Mouse (Mus musculus) T-helper 17 cell (primary cell): ENCODE measurements around the gene Aasdhppt.

Experiments used
- in situ Hi-C, 2 experiments: fragments of 300-600 bp; cut with MboI, MseI; formaldehyde crosslinking; loops; 1 replicate in 1 of 2; 2 replicates in 1 of 2; pipeline ENCODE4 v1.15.1; 2025; ENCODE audit warnings: high pct_unique_total_duplicates in 2 of 2

Aasdhppt gene

DNA sequence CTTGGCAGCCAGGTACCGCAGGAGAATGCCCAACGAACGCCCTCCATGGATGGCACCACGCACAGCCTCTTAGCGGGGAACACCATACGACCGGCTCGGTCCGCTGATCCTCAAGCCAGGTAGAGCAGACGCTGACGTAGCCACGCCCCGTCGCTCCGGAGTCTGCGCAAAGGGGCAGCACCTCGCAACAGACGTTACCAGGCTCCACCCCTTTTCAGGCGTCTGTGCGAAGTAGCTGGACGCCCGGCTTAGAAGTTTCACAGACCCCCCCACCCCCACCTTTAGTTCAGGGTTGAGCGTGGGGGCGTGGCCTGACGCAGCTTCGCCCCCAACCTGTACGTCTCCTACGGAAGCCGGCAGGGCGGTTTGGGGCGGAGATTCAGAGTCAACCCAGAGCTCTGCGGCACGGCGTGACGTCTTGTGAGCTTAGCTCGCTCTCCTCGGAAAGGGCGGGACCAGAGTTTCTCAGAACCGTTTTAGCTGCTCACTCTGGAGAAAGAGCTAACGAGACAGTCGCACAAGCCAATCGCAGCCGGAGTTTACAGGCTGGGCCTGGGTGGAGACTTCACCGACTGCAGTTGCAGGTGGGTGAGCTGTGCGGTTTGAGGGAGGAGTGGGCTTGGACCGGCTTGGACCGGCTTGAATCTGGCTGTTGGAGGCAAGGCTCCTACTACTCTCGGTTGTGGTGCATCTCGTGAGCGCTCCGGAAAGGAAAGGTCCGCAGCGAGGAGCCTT lies at the start of gene Aasdhppt, which contains the start of gene Kbtbd3:
TSS of gene Aasdhppt (minus strand) at position 121 of the 735 bp plus-strand sequence.
TSS of gene Kbtbd3 (plus strand) at position 483 of the 735 bp plus-strand sequence.
- in situ Hi-C loops, result loop anchor here (5.0 to 25.0 kb wide), 4 partner anchors 68 to 975 kb away; partner anchors contain the start of genes Alkbh8 (in 2 of the 2), Msantd4 (in 2 of the 2) and Cwf19l2 (in 1 of the 2)

DNA sequence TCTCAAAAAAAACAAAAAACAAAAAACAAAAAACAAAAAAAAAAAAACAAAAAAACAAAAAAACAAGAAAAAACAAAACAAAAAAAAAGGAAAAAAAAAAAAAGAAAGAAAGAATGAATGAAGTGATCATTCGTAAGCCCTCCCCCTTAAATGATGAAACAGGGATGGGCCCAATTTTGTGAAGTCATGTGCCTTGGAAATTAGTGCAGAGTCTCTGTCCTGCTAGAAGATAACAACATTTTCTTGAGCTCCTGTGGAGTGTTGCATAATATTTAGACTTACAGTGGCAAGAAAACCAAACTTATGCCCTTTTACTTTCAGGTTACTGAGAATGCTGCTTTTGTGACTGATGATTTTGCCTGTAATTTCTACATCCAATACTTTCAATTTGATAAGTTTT lies 43.9 kb upstream of the Aasdhppt start:
- in situ Hi-C loops, result no loop called here

DNA sequence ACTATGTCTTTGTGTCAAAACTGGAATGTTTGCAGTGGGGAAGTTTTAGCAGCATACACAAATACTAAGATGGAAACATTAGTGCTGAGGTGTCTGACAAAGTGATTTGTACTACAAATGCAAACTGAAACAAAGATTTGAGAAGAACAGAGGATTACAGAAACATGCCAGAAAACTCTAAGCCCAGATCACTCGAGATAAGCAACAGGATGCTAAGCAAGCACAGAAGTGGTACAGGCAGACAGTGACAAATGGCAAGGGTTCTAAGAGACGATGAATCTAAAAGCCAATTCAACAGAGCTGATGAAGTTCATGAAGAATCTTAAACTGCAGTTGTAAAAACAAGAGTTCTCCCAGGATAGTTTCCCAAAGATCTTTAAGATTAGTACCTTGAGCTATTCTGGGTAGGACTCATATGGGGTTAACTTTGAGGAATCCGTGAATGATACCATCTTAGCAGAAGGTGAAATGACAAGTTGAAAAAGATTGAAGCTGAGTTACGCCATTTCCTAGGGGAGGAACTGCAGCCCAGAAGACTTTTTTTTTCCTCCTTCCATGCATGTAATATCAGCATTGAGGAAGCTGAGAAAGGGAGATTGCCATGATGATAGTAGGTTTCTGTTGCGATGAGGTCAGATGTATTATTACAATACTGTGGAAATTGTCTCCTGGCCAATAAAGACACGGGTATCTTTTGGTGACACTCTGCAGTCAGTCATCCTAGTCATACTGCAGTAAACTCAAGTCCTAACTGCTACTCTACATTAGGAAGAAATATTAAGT lies 9.9 kb upstream of the Aasdhppt start:
- in situ Hi-C loops, result loop anchor here (25.0 kb wide), 2 partner anchors 907 to 982 kb away; partner anchors contain the start of genes Alkbh8 (in 1 of the 2) and Cwf19l2 (in 1 of the 2)

DNA sequence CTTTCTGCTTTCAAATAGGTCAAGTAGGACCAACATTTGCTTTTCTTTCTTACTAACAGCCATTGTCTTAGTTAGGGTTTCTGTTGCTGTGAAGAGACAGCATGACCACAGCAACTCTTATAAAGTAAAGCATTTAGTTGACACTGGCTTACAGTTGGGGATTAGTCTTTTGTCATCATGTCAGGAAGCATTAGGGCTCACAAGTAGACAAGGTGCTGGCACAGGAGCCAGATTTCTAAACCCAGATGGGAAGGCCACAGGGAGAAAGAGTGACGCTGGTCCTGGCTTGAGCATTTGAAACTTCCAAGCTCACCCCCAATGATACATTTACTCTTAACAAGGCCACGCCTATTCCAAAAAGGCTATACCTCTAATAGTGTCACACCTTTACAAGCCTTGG lies 6.5 kb upstream of the Aasdhppt start:
- in situ Hi-C loops, result loop anchor here (25.0 kb wide), 2 partner anchors 903 to 978 kb away; partner anchors contain the start of genes Alkbh8 (in 1 of the 2) and Cwf19l2 (in 1 of the 2)

DNA sequence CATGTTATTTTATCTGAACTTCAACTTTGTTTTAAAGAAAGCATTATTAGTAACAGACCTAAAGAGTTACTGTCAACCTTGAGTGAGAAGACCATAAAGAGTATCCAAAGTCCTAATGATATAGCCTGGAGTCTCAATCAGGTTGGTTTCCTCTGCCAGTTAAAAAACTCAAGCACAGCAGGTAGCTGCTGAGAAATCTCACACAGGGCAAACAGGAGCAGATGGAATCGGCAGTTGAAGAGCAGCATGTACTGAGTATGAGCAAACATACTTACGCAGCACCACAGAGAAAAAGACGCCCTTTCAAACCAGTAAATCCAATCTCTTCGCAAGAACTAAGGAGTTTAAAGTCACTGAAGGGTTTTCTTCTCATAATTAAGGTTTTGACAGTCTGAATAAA lies 4.7 kb upstream of the Aasdhppt start:
- in situ Hi-C loops, result loop anchor here (25.0 kb wide), 2 partner anchors 902 to 977 kb away; partner anchors contain the start of genes Alkbh8 (in 1 of the 2) and Cwf19l2 (in 1 of the 2)

DNA sequence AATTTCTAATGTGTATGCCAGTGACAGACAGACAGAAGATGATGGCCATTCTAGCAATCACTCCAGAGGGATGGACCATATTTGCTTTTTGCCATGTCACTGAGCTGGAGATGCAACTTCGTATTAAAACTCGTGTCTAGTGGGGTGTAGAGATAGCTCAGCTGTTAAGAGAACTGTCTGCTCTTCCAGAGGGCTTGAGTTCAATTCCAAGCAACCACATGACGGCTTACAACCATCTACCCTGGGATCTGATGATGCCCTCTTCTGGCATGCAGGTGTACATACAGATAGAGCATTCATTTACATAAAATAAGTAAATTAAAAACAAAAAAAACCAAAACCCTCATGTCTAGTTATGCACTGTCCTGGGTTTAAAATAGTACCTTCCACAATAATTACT lies 1.9 kb upstream of the Aasdhppt start:
- in situ Hi-C loops, result loop anchor here (25.0 kb wide), 2 partner anchors 899 to 974 kb away; partner anchors contain the start of genes Alkbh8 (in 1 of the 2) and Cwf19l2 (in 1 of the 2)

DNA sequence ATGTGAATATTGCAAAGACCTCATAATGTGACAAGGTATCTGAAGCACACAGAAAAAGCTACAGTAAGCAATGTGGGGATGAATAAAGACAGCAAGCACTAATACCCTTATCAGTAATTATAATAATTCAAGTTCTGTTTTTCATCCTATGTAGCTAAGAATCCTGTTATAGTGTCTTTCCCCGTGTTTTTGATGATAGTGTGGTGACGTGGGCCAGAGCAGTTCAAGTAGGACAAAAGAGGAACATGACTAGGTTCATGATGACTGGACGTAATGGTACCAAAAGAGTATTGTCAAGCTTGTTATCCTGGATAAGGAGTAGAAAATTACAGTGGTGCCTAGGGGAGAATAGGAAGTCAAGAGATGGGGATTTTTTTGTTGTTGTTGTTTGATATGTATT lies 1.4 kb upstream of the Aasdhppt start:
- in situ Hi-C loops, result loop anchor here (25.0 kb wide), 2 partner anchors 898 to 973 kb away; partner anchors contain the start of genes Alkbh8 (in 1 of the 2) and Cwf19l2 (in 1 of the 2)

DNA sequence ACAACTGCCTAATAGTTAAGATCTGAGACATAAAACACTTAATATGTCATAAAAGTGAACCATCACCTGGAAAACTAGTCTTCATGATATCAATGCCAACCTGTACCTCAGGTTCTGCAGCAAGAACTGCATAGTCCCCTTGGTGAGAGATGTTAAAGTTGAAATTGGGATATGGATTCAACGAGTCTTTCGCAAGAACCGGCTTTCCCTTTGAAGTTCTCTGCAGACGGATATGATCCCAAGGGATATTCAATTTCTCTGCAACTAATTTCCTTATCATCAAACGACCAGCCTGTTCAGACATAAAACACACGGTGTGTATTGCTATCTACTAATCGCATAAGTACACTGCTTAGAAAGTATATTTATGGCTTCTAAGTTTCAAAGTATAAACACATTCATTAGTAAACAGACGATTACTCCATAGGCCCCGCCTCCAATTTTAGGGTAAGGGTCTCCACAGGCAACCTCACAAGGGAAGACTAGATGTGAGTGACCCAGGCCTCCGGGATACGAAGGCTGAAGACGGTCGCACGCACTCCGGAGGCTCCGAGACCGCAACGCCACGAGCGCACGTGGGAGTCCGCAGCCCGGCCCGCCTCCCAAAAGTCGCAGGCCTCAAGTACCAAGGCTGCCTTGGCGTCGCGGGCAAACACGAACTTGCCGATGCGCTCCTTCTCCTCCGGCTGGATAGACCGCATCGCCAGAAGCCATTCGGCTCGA lies 482 bp downstream of the Aasdhppt start:
- in situ Hi-C loops, result loop anchor here (5.0 to 25.0 kb wide), 4 partner anchors 69 to 974 kb away; partner anchors contain the start of genes Alkbh8 (in 2 of the 2), Msantd4 (in 2 of the 2) and Cwf19l2 (in 1 of the 2)

DNA sequence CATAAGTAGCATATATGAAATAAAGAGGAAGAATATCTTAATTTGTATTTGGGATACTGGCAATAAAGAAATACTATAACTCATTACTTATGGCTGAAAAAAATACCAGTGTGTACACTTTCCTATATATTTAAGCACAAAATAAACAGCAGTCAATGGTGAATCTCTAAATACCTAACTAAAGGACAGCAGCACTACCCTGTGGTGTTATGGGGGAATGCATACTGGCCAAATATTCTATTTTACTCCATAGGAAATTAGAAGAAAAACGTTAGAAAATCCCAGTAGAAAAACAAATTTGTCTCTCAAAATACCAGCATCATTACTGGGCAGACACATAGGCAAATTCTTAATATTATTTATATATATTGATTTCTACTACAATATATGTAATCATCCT lies 4.4 kb downstream of the Aasdhppt start:
- in situ Hi-C loops, result loop anchor here (5.0 to 25.0 kb wide), 4 partner anchors 72 to 970 kb away; partner anchors contain the start of genes Alkbh8 (in 2 of the 2), Msantd4 (in 2 of the 2) and Cwf19l2 (in 1 of the 2)

DNA sequence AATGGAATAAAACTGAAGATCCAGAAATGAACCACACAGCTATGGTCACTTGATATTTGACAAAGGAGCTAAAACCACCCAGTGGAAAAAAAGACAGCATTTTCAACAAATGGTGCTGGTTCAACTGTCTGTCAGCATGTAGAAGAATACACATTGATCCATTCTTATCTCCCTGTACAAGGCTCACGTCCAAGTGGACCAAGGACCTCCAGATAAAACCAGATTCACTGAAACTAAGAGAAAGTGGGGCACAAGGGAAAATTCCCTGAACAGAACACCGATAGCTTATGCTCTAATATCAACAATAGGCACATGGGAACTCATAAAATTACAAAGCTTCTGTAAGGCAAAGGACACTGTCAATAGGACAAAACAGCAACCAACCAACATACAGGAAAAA lies 8.8 kb downstream of the Aasdhppt start:
- in situ Hi-C loops, result loop anchor here (10.0 to 25.0 kb wide), 3 partner anchors 888 to 966 kb away; partner anchors contain the start of genes Alkbh8 (in 2 of the 2) and Cwf19l2 (in 1 of the 2)

DNA sequence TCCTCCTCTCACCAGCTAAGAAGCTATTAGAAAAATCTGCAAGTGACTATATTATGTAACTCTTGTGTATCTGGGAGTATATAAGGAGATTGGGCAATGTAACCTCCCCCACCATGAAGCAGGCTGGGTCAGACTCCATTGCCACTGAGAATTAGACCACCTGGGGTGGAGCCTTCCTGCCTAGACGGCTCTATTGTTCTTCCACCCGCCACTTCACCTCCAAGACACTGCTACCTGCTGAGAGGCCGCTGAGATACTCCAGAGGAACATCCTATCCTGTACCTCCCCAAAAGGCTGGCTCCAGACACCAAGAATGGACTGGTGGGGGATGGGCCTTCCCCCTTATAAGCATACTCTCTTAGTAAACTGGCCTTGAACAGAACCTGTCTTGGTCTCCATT lies 25.4 kb downstream of the Aasdhppt start:
- in situ Hi-C loops, result no loop called here

DNA sequence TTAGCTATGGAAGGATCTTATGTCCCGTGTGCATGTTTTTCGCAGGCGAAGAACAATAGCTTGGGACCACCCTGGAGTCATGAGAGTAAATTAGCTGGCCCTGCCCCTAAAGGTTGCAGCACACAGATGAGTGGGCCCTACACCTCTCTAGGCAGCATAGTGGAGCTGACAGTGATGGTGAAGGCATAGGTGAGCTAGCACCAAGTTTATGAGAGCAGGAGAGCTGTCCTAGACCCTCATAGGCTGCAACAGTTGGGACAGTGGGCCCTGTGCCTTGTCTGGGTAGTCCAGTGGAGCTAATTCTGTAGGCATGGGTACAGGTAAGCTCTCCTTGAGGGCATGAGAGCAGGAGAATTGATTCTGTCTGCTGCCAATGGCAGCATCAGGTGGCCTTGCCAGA lies 42.4 kb downstream of the Aasdhppt start:
- in situ Hi-C loops, result no loop called here

DNA sequence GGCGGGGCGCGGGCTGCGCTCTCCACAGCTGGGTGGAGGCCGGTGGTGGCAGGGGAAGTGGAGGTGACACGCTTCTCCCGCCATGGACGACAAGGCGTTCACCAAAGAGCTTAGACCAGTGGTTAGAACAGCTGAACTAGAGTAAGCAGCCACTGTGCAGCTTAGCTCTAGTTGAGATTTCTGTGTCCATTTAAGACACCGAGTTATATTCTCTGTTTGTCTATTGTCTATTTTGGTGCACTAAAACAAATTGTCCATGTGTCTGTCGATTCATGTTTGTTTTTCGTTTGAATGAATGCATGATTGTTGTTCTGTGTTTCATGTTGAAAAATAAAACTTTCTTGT lies 48.6 kb downstream of the Aasdhppt start:
- in situ Hi-C loops, result no loop called here

DNA sequence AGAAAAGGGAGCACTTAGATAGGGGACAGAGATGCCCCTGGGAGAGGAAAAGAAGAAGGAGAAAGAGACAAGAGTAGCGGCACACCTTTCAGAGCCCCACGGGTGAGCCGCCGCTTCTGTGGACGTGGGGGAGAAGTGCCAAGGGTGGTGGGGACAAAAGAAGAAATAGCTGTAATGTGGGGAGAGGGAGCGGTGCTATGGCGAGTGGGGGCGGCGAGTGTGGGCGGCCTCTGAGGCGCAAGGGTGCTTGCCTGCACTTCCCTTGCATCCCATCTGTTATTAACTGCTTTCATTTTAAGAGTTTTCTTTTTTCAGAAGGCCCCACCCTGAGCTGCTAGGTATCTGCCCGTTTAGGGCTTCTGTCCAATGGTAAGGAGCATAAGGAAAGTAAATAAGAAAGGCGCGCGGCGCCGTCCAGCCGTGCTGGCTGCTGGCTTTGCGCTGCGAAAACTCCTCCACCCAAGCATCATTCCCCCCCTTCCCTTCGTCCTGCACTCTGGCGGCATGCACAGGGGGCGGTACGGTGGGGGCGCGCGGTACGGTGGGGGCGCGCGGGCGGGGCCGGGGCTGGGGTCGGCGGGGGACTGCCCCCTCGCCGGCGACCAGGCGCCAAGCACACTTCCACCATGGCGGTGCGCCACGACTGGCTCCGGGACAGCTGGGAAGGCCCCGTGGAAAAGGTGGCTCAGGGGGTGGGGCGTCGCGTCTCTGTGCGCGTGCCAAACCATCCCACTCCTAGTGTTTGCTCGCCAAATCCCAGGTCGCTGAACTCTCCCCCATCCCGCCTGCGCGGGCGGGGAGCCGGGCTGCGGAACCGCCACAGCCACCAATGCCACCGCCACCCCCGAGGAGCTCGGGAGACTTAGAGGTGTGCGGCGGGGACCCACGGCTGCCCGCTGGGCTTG lies 49.2 kb downstream of the Aasdhppt start:
- in situ Hi-C loops, result no loop called here

DNA sequence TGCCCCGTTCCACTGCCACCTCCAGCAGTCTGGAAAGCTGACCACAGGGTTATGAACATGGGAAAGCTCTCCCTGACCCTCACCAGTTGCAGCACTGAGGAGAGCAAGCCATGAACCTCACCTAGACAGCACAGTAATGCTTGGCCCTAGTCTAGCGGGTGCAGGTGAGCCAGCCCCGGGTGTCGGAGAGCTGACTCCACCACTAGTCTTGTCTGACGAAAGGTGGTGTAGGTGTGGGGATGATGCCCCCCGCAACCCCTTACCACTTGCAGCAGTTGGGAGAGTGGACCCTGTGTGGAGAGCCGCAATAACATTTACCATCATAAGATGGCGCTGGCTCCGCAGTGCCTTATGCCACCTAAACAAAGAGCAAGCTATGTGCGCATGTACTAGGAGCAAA lies 50.2 kb downstream of the Aasdhppt start:
- in situ Hi-C loops, result no loop called here
